Mouse (Mus musculus): ENCODE results near the gene Slc13a2.

Slc13a2 gene

DNA sequence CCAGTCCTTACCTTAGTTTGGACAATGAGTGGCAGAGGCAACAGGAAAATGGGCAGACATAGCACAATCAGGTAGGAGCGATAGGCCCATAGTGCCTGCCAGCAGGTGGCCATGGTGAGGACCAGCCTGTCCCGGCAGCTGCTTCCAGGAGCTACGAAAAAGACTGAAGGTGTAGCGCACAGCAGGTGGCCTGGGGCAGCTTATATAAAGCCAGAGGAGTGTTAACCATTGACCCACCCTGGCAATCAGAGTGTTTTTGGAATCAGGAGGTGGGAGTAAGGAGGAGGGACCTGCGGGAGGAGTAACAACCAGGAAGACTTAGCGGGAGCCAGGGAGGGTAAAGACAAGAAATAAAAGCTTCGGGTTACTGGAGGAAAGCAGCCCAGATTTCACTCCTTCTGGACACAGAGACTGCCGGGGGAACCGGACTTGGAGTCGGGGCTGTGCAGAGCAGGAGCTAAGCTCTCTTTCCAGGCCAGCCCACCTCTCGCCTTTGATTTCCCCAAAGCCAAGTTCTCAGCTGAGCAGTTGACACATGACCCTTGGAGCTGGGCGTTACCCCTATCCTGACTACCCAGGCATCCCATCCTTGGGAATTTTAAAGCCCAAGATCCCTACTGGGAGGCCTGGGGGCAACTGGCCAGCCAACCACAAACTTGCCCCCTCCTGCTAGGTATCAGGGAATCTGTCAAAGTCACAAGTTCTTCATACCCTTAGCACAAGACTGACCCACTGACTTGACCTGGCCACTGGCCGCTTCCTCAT is at the start of gene Slc13a2:
TSS of gene Slc13a2 (minus strand) at position 163 of the 765 bp plus-strand sequence.
- DNase-seq (ENCODE audit: low read depth, low spot score), result no peak

DNA sequence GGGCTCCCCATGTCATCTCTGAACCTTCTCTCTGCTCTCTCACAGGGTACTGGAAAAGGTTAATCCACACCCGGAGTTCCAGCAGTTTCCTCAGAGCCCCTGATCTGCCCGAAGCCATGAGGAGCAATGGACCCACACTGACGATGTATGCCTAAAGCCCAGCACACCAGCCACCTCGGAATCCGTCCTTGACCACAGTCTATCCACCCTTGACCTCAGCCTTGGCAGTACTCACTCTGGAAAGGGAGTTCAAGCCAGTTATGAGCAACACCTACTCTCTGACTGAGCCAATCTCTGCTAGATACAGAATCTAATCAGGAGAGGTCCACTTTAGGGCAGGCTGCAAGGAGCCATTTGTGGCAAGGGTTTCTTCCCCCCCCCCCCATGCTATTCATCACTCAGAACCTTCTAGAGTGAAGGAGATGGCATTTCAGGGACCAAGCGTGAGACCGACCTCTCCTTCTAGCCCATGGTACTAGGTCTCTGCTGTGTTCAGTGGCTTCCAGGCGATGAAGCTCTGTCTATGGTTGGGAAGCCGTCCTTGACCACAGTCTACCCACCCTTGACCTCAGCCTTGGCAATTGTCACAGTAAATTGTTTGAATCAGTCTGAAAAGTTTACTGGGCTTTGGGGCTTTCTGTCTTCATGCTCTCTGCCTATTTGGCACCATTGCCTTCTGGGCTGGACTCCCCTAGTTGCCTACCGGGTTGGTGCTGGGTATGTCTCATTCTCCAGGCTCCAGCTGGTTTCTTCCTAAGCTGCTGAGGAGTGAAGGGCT is 49.5 kb upstream of the Slc13a2 start:
- DNase-seq (ENCODE audit: low read depth, low spot score), result no peak

GRCm38 (mm10) chr11:78467932-78468331 is 45.9 kb upstream of the Slc13a2 start:
- no peak for DNase-seq (ENCODE audit: low read depth, low spot score)

GRCm38 (mm10) chr11:78467515-78467914 is 45.5 kb upstream of the Slc13a2 start:
- no peak for DNase-seq (ENCODE audit: low read depth, low spot score)

DNA sequence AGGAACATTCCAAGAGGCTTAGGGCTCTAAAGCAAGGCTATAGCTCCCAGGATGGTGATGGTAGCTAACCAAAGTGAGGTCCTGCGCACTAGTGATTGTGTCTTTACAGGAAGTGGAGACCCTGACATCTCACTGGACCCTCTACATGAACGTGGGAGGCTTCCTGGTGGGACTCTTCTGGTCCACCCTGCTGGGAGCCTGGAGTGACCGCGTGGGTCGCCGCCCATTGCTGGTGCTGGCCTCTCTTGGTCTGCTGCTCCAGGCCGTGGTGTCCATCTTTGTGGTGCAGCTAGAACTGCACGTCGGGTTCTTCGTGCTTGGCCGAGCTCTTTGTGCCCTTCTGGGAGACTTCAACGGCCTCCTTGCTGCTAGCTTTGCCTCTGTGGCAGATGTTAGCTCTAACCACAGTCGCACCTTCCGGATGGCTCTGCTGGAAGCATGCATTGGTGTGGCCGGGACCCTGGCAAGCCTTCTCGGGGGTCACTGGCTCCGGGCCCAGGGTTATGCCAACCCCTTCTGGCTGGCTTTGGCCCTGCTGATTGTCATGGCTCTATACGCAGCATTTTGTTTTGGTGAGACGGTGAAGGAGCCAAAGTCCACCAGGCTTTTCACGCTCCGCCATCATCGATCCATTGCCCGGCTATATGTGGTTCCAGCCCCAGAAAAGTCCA is 44.4 kb upstream of the Slc13a2 start:
- no peak for DNase-seq (ENCODE audit: low read depth, low spot score)

DNA sequence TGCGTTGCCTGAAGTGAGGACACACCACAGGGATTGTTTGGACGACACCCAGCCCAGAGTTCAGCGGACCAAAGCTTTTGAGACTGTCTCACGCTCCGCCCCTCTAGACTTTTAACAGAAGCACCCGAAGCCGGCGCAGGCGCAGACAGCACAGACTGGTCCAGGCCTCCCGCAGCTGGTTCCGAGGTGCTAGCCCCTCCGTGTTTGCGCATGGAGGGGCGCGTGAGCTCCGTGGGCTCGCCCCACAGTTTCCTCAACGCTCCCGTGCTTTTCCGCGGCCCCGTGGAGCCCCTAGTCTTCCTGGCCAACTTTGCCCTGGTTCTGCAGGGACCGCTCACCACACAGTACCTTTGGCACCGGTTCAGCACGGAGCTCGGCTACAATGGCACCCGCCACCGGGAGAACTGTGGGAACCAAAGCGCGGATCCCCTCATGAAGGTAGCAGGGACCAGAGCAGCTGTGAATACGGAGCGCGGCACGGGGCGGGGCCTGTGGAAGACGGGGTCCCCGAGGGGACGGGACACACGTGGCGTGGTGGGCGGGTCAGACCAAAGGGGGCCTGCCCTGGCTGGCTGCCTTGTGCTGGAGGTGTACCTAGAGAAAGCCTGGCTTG is 43.7 kb upstream of the Slc13a2 start, which contains the start of gene Slc46a1:
TSS of gene Slc46a1 (plus strand) at position 130 of the 613 bp plus-strand sequence.
- DNase-seq (ENCODE audit: low read depth, low spot score), result peak; percentile 87

GRCm38 (mm10) chr11:78465116-78465515 is 43.1 kb upstream of the Slc13a2 start:
- DNase-seq (ENCODE audit: low read depth, low spot score), result peak; percentile 48

GRCm38 (mm10) chr11:78463286-78464036 is 41.4 kb upstream of the Slc13a2 start:
- DNase-seq (ENCODE audit: low read depth, low spot score), result no peak

GRCm38 (mm10) chr11:78462669-78463068 is 40.7 kb upstream of the Slc13a2 start:
- DNase-seq (ENCODE audit: low read depth, low spot score), result no peak

- DNase-seq (ENCODE audit: low read depth, low spot score), result no peak
These were observed 39.9 kb upstream of the Slc13a2 start for GRCm38 (mm10) chr11:78461894-78462293.

- DNase-seq (ENCODE audit: low read depth, low spot score), result no peak
These were observed 36.7 kb upstream of the Slc13a2 start for GRCm38 (mm10) chr11:78458740-78459139.

DNA sequence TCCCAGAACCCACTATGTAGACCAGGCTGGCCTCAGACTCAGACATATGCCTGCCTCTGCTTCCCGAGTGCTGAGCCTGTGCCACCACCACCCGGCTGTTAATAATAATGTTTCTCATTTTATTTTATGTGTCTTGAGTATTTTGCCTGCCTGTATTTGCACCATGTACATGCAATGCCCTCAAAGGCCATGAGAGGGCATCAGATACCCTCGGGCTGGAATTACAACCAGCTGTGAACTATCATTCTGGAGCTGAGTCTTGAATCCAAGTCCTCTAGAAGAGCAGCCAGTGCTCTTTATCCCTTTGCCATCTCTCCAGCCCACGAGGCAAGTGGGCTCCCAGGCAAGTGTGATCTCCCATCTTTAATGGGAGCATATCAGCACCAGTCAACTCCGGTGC is 33.3 kb upstream of the Slc13a2 start:
- peak; percentile 54 for DNase-seq (ENCODE audit: low read depth, low spot score)

DNA sequence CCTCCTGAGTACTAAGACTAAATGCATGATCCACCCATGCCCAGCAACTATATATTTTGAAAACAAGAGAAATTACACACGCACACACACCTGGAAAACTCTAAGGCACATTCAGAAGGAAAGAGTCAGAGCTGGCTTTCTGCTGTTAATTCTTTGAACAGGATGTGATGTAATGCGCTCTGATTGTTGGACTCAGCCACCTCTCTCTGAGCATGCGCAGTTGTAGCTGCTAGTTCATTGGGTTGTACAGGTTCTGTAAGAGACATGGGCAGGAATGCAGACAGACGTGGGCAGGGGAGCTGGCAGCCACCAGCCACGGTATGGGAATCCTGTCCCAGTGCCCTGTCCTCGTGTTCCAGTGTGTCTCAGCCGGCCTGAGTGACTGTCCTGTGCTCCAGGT is 32.3 kb upstream of the Slc13a2 start:
- no peak for DNase-seq (ENCODE audit: low read depth, low spot score)

DNA sequence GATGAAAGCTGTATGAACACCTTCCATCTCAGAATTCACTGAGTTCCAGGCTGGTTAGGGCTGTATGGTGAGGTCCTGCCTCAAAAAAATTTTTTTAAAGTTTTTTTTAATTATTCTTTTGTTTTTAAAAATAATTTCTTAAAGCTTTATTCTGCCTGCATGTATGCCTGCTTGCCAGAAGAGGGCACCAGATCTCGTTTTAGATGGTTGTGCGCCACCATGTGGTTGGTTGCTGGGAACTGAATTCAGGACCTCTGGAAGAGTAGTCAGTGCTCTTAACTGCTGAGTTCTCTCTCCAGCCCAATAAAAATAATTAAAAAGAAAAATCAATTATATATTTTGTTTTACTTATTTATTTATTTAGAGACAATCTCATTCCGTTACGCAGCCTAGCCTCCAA is 31.7 kb upstream of the Slc13a2 start:
- DNase-seq (ENCODE audit: low read depth, low spot score), result peak; percentile 76

GRCm38 (mm10) chr11:78450337-78450736 is 28.3 kb upstream of the Slc13a2 start:
- DNase-seq (ENCODE audit: low read depth, low spot score), result no peak

- DNase-seq (ENCODE audit: low read depth, low spot score), result no peak
These were observed 26.2 kb upstream of the Slc13a2 start for GRCm38 (mm10) chr11:78448242-78448641.

DNA sequence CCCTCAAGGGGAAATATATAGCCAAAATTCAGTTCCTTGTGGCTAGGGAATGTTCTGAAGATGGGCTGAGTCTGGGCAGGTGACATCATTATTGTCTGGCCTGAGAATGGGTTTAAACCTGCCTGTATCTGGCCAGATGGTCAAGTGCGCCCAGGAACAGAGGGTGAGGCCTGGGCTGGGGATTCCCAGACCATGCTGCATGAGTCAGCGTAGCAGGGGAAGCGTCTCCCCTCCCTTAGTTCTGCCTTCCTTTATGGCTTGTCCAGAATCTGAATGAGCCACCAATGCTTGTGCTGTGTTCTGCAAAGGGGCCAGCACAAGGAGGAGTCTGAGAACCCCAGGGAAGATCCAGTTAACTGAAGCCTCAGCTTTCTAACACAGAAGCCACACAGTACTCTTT is 25.2 kb upstream of the Slc13a2 start:
- DNase-seq (ENCODE audit: low read depth, low spot score), result no peak

DNA sequence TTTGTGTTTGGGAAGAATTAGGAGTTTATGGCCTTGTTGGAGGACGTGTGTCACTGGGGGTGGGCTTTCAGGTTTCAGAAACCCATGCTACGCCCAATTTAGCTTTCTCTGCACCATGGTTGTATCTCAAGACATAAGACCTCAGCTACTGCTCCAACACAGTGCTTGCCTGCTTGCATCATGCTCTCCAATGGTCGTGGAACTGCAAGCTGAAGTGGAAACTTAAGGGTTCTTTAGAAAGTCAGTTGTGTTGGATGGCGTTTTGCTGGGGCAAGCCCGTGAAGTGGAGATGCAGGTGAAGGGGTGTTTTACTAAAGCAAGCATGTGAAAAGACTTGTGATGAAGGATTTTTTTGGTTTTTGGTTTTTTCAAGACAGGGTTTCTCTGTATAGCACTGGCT is 21.1 kb upstream of the Slc13a2 start:
- no peak for DNase-seq (ENCODE audit: low read depth, low spot score)

DNA sequence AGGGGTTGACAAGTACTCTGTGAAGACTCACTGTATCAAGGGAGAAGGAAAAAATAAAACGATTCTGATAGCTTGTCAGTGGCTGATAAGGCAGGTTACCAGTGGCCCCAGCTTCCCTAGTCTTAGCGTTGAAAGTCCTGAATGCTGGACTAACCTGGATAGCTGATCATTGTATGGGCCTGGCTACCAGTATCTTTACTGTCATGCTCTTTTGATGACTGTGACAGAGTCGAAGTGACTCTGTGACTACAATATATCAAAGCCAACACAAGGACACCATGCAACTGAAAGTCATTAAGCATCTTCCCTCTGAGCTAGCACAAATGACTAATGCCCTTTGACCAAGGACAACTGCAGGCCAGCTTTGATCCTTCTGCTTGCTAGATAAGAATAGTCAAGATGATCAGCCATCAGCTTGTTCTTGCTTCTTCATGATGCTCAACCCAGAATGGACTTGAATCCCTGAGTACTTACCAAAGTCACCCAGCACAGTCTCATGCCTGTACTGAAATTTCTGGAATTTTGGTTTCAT is 16.4 kb upstream of the Slc13a2 start:
- no peak for DNase-seq (ENCODE audit: low read depth, low spot score)

GRCm38 (mm10) chr11:78437182-78437581 is 15.2 kb upstream of the Slc13a2 start:
- DNase-seq (ENCODE audit: low read depth, low spot score), result no peak
